Mouse (Mus musculus): ENCODE data around the gene Cutc. TPM values are rescaled to one million over a fixed set of nuclear protein-coding genes. Genes with fewer than 3 reads are reported as not detected.

The Cutc gene
- total and polyA plus RNA-seq, 3 experiments: 10.1 to 22.7 (median 18.2) TPM

- H3K9ac ChIP-seq (ENCODE audit: insufficient read depth, low read depth): no peak overlapping the region
These were observed 7.1 kb upstream of the Cutc start for GRCm38 (mm10) chr19:43745740-43746139.

GRCm38 (mm10) chr19:43747877-43748276, 4.9 kb upstream of the Cutc start:
- Histone ChIP-seq H3K36me3 (replicated peaks in 1 of 2; ENCODE audit: control insufficient read depth in 1 of 2, insufficient read depth in 1 of 2, low read length in 1 of 2) (peaks cover 43 to 84% of the 10 kb centered on the region in 2 experiments), H3K4me2 (ENCODE audit: insufficient read depth, low read depth, poor library complexity, severe bottlenecking) (no peak overlapping the region), H3K9me3 (replicated peaks; ENCODE audit: low read length) (no peaks in the 10 kb centered on the region), H3K27me3 (replicated peaks) (no peaks in the 10 kb centered on the region), H3K27ac (ENCODE audit: insufficient read depth, low read depth) (no peak overlapping the region), H3K9ac (ENCODE audit: insufficient read depth, low read depth) (no peak overlapping the region), H3K4me3 (replicated peaks in 1 of 3; ENCODE audit: low read depth in 2 of 3, low read length in 2 of 3, poor library complexity in 1 of 3) (no peak overlapping the region), H3K4me1 (ENCODE audit: control insufficient read depth in 1 of 2, insufficient read depth in 2 of 2) (peaks cover 7 to 16% of the 10 kb centered on the region in 2 experiments), H3K79me2 (replicated peaks; ENCODE audit: control insufficient read depth, extremely low read depth, insufficient read depth, poor library complexity, severe bottlenecking) (peaks cover 3% of the 10 kb centered on the region; the same call in 1 of the 2 replicates)
- DNase-seq (ENCODE audit: extremely low read depth): no peak
- in situ Hi-C loops (cut with MboI; ENCODE audit: low pct_ligation_motif_present, low pct_unique_long_range_greater_than_20kb, low sequenced_read_pairs): no loop called here
- no peak for TF ChIP-seq GABPA (IDR thresholded peaks at IDR 0.05; ENCODE audit: insufficient replicate concordance, low read depth, low read length)
- dilution Hi-C loops (cut with MboI; ENCODE audit: extremely low pct_ligation_motif_present, extremely low pct_unique_long_range_greater_than_20kb, low sequenced_read_pairs): no loop called here

More at GRCm38 (mm10) chr19:43745740-43746139, 7.1 kb upstream of the Cutc start:
- Histone ChIP-seq H3K4me1 (ENCODE audit: control insufficient read depth in 1 of 2, insufficient read depth in 2 of 2) (peaks cover 0 to 5% of the 10 kb centered on the region in 2 experiments; a peak in 2 of 4 replicates), H3K9me3 (replicated peaks; ENCODE audit: low read length) (no peaks in the 10 kb centered on the region), H3K27me3 (replicated peaks) (no peaks in the 10 kb centered on the region), H3K79me2 (replicated peaks; ENCODE audit: control insufficient read depth, extremely low read depth, insufficient read depth, poor library complexity, severe bottlenecking) (no peaks in the 10 kb centered on the region), H3K27ac (ENCODE audit: insufficient read depth, low read depth) (no peak overlapping the region), H3K36me3 (replicated peaks in 1 of 2; ENCODE audit: control insufficient read depth in 1 of 2, insufficient read depth in 1 of 2, low read length in 1 of 2) (peaks cover 59 to 95% of the 10 kb centered on the region in 2 experiments), H3K4me3 (replicated peaks in 1 of 3; ENCODE audit: low read depth in 2 of 3, low read length in 2 of 3, poor library complexity in 1 of 3) (no peak overlapping the region), H3K4me2 (ENCODE audit: insufficient read depth, low read depth, poor library complexity, severe bottlenecking) (no peak overlapping the region)
- in situ Hi-C loops (cut with MboI; ENCODE audit: low pct_ligation_motif_present, low pct_unique_long_range_greater_than_20kb, low sequenced_read_pairs) (no loop called here), dilution Hi-C loops (cut with MboI; ENCODE audit: extremely low pct_ligation_motif_present, extremely low pct_unique_long_range_greater_than_20kb, low sequenced_read_pairs) (no loop called here)
- DNase-seq (ENCODE audit: extremely low read depth): no peak
- TF ChIP-seq RAD21 (IDR thresholded peaks at IDR 0.05; ENCODE audit: low read depth, low read length) (no peak), IRF4 (IDR thresholded peaks at IDR 0.05; ENCODE audit: low read depth, low read length) (no peak), ZMIZ1 (IDR thresholded peaks at IDR 0.05; ENCODE audit: low read depth, low read length) (no peak), SMC3 (IDR thresholded peaks at IDR 0.05; ENCODE audit: low read depth, low read length) (no peak), ZC3H11A (IDR thresholded peaks at IDR 0.05; ENCODE audit: low read depth, low read length) (no peak), EP300 (IDR thresholded peaks at IDR 0.05; ENCODE audit: low read length) (no peak), SIN3A (IDR thresholded peaks at IDR 0.05; ENCODE audit: low read length) (no peak), POLR2AphosphoS2 (IDR thresholded peaks at IDR 0.05; ENCODE audit: low read depth, low read length) (no peak), MEF2A (IDR thresholded peaks at IDR 0.05; ENCODE audit: borderline replicate concordance, low read depth, low read length) (no peak), MAFK (IDR thresholded peaks at IDR 0.05; ENCODE audit: insufficient replicate concordance, low read length) (no peak), MAZ (IDR thresholded peaks at IDR 0.05; ENCODE audit: low read depth, low read length) (no peak)

- H3K36me3 ChIP-seq (replicated peaks in 1 of 2; ENCODE audit: control insufficient read depth in 1 of 2, insufficient read depth in 1 of 2, low read length in 1 of 2): peaks cover 28 to 64% of the 10 kb centered on the region in 2 experiments
- TF ChIP-seq SIN3A (IDR thresholded peaks at IDR 0.05; ENCODE audit: low read length) (no peak), RAD21 (IDR thresholded peaks at IDR 0.05; ENCODE audit: low read depth, low read length) (no peak), BHLHE40 (IDR thresholded peaks at IDR 0.05; ENCODE audit: low read depth, low read length) (no peak), ZNF384 (IDR thresholded peaks at IDR 0.05; ENCODE audit: low read depth, low read length) (no peak), CHD2 (IDR thresholded peaks at IDR 0.05; ENCODE audit: low read length) (no peak), ZMIZ1 (IDR thresholded peaks at IDR 0.05; ENCODE audit: low read depth, low read length) (no peak), HCFC1 (IDR thresholded peaks at IDR 0.05; ENCODE audit: low read depth, low read length) (no peak), TBP (conservative IDR thresholded peaks at IDR 0.05; ENCODE audit: low read depth, low read length) (no peak), POLR2AphosphoS2 (IDR thresholded peaks at IDR 0.05; ENCODE audit: low read depth, low read length) (no peak), IRF4 (IDR thresholded peaks at IDR 0.05; ENCODE audit: low read depth, low read length) (no peak), TCF12 (IDR thresholded peaks at IDR 0.05; ENCODE audit: low read depth, low read length) (no peak), ZC3H11A (IDR thresholded peaks at IDR 0.05; ENCODE audit: low read depth, low read length) (no peak)
- H3K9ac ChIP-seq (ENCODE audit: insufficient read depth, low read depth): no peak overlapping the region
- H3K4me2 ChIP-seq (ENCODE audit: insufficient read depth, low read depth, poor library complexity, severe bottlenecking): no peak overlapping the region
- peaks cover 3% of the 10 kb centered on the region; the same call in 1 of the 2 replicates for H3K79me2 ChIP-seq (replicated peaks; ENCODE audit: control insufficient read depth, extremely low read depth, insufficient read depth, poor library complexity, severe bottlenecking)
- no peak for DNase-seq (ENCODE audit: extremely low read depth)
- H3K9me3 ChIP-seq (replicated peaks; ENCODE audit: low read length): no peaks in the 10 kb centered on the region
- H3K4me3 ChIP-seq (replicated peaks in 1 of 3; ENCODE audit: low read depth in 2 of 3, low read length in 2 of 3, poor library complexity in 1 of 3): no peak overlapping the region
- peaks cover 7 to 24% of the 10 kb centered on the region in 2 experiments for H3K4me1 ChIP-seq (ENCODE audit: control insufficient read depth in 1 of 2, insufficient read depth in 2 of 2)
- in situ Hi-C loops (cut with MboI; ENCODE audit: low pct_ligation_motif_present, low pct_unique_long_range_greater_than_20kb, low sequenced_read_pairs) (loop anchor here (5.0 to 25.0 kb wide), 5 partner anchors 73 to 238 kb away; partner anchors contain the start of gene Got1), dilution Hi-C loops (cut with MboI; ENCODE audit: extremely low pct_ligation_motif_present, extremely low pct_unique_long_range_greater_than_20kb, low sequenced_read_pairs) (no loop called here)
- no peaks in the 10 kb centered on the region for H3K27me3 ChIP-seq (replicated peaks)
- no peak overlapping the region for H3K27ac ChIP-seq (ENCODE audit: insufficient read depth, low read depth)
These were observed 2.8 kb upstream of the Cutc start for GRCm38 (mm10) chr19:43750008-43750407.

All from CH12.LX (cell line).